Mouse (Mus musculus): Measurements from ENCODE around the gene Siglecg. TPM values are rescaled to one million over a fixed set of nuclear protein-coding genes. Genes with fewer than 3 reads are reported as not detected.
"Not testable (repeated sequence)": the region's sequence is repeated elsewhere in the genome, so short reads cannot be mapped to it uniquely, and the experiment has no call there.

Siglecg gene
- total RNA-seq (2022), result under 1 TPM in 1 of 4 experiments, not detected in 3; 0.17 TPM

- DNase-seq (ENCODE audit: low spot score in 2 of 2), result no peak
Measured at GRCm38 (mm10) chr7:43408131-43408553, at the start of gene Siglecg. Siglecg (plus strand) TSS chr7:43408204.

GRCm38 (mm10) chr7:43358556-43358955 lies 49.4 kb upstream of the Siglecg start:
- DNase-seq (ENCODE audit: low spot score in 2 of 2), result no peak

- DNase-seq (ENCODE audit: low spot score in 2 of 2), result no peak
Measured at GRCm38 (mm10) chr7:43361442-43361841, 46.6 kb upstream of the Siglecg start.

- DNase-seq (ENCODE audit: low spot score in 2 of 2), result no peak
Measured at GRCm38 (mm10) chr7:43362021-43362420, 46.0 kb upstream of the Siglecg start.

- peak in 1 of 2 experiments; percentile 36 for DNase-seq (ENCODE audit: low spot score in 2 of 2)
Measured at GRCm38 (mm10) chr7:43378226-43378625, 29.8 kb upstream of the Siglecg start.

GRCm38 (mm10) chr7:43392349-43393121 lies 15.5 kb upstream of the Siglecg start:
- DNase-seq (ENCODE audit: low spot score in 2 of 2), result no peak

GRCm38 (mm10) chr7:43399501-43399900 lies 8.5 kb upstream of the Siglecg start:
- no peak for DNase-seq (ENCODE audit: low spot score in 2 of 2)

GRCm38 (mm10) chr7:43402718-43403117 lies 5.3 kb upstream of the Siglecg start:
- DNase-seq (ENCODE audit: low spot score in 2 of 2), result no peak

GRCm38 (mm10) chr7:43407573-43407972 lies 431 bp upstream of the Siglecg start:
- DNase-seq (ENCODE audit: low spot score in 2 of 2), result no peak

GRCm38 (mm10) chr7:43409084-43409483 lies 1.1 kb downstream of the Siglecg start:
- DNase-seq (ENCODE audit: low spot score in 2 of 2), result no peak

- DNase-seq (ENCODE audit: low spot score in 2 of 2), result not testable (repeated sequence)
Measured at GRCm38 (mm10) chr7:43411724-43412123, 3.7 kb downstream of the Siglecg start.

- no peak for DNase-seq (ENCODE audit: low spot score in 2 of 2)
Measured at GRCm38 (mm10) chr7:43417298-43417697, 9.3 kb downstream of the Siglecg start.

GRCm38 (mm10) chr7:43422995-43423617 lies 15.1 kb downstream of the Siglecg start:
- peak; percentile 58 to 89 for DNase-seq (ENCODE audit: low spot score in 2 of 2)

- no peak for DNase-seq (ENCODE audit: low spot score in 2 of 2)
Measured at GRCm38 (mm10) chr7:43423991-43424625, 16.1 kb downstream of the Siglecg start.

GRCm38 (mm10) chr7:43427406-43427805 lies 19.4 kb downstream of the Siglecg start, which contains the start of gene Lim2:
Lim2 (plus strand) TSS chr7:43427670.
- DNase-seq (ENCODE audit: low spot score in 2 of 2), result no peak

- no peak for DNase-seq (ENCODE audit: low spot score in 2 of 2)
Measured at GRCm38 (mm10) chr7:43429500-43429899, 21.5 kb downstream of the Siglecg start.

- DNase-seq (ENCODE audit: low spot score in 2 of 2), result no peak
Measured at GRCm38 (mm10) chr7:43432891-43433290, 24.9 kb downstream of the Siglecg start.

GRCm38 (mm10) chr7:43434676-43435075 lies 26.7 kb downstream of the Siglecg start:
- no peak for DNase-seq (ENCODE audit: low spot score in 2 of 2)

GRCm38 (mm10) chr7:43436341-43437255 lies 28.6 kb downstream of the Siglecg start, which contains the start of gene Nkg7:
Nkg7 (plus strand) TSS chr7:43437073.
- no peak for DNase-seq (ENCODE audit: low spot score in 2 of 2)

GRCm38 (mm10) chr7:43438611-43439010 lies 30.6 kb downstream of the Siglecg start:
- no peak for DNase-seq (ENCODE audit: low spot score in 2 of 2)

- DNase-seq (ENCODE audit: low spot score in 2 of 2), result no peak
Measured at GRCm38 (mm10) chr7:43440482-43440881, 32.5 kb downstream of the Siglecg start, which contains the start of gene Cldnd2. Cldnd2 (plus strand) TSS chr7:43440782.
